Mouse (Mus musculus): ENCODE measurements around the gene Zfp61.

The Zfp61 gene

GRCm38 (mm10) chr7:24300771-24301282 is at the start of gene Zfp61:
Zfp61 (minus strand) TSS chr7:24301232.
- no peak for DNase-seq (ENCODE audit: low read depth, low spot score)

- DNase-seq (ENCODE audit: low read depth, low spot score) = no peak
Observed at GRCm38 (mm10) chr7:24348896-24349295, 47.9 kb upstream of the Zfp61 start, which contains the start of gene Lypd5. Lypd5 (plus strand) TSS chr7:24349196.

GRCm38 (mm10) chr7:24346444-24346843 is 45.4 kb upstream of the Zfp61 start:
- no peak for DNase-seq (ENCODE audit: low read depth, low spot score)

GRCm38 (mm10) chr7:24343701-24344272 is 42.8 kb upstream of the Zfp61 start:
- DNase-seq (ENCODE audit: low read depth, low spot score) = no peak

- DNase-seq (ENCODE audit: low read depth, low spot score) = no peak
Observed at GRCm38 (mm10) chr7:24338241-24338640, 37.2 kb upstream of the Zfp61 start.

- DNase-seq (ENCODE audit: low read depth, low spot score) = peak; percentile 82
Observed at GRCm38 (mm10) chr7:24335699-24336309, 34.8 kb upstream of the Zfp61 start.

- DNase-seq (ENCODE audit: low read depth, low spot score) = no peak
Observed at GRCm38 (mm10) chr7:24333304-24333986, 32.4 kb upstream of the Zfp61 start, which contains the start of gene Tescl. Tescl (minus strand) TSS chr7:24333936.

- DNase-seq (ENCODE audit: low read depth, low spot score) = no peak
Observed at GRCm38 (mm10) chr7:24327281-24327975, 26.4 kb upstream of the Zfp61 start.

GRCm38 (mm10) chr7:24326273-24327135 is 25.5 kb upstream of the Zfp61 start:
- DNase-seq (ENCODE audit: low read depth, low spot score) = no peak

- no peak for DNase-seq (ENCODE audit: low read depth, low spot score)
Observed at GRCm38 (mm10) chr7:24325675-24326128, 24.7 kb upstream of the Zfp61 start.

GRCm38 (mm10) chr7:24325197-24325596 is 24.2 kb upstream of the Zfp61 start:
- DNase-seq (ENCODE audit: low read depth, low spot score) = no peak

GRCm38 (mm10) chr7:24322593-24322992 is 21.6 kb upstream of the Zfp61 start:
- no peak for DNase-seq (ENCODE audit: low read depth, low spot score)

- DNase-seq (ENCODE audit: low read depth, low spot score) = no peak
Observed at GRCm38 (mm10) chr7:24318942-24319341, 17.9 kb upstream of the Zfp61 start.

- DNase-seq (ENCODE audit: low read depth, low spot score) = peak; percentile 88
Observed at GRCm38 (mm10) chr7:24316567-24317092, 15.6 kb upstream of the Zfp61 start, which contains the start of gene Zfp94. Zfp94 (minus strand) TSS chr7:24316666.

GRCm38 (mm10) chr7:24315726-24316566 is 14.9 kb upstream of the Zfp61 start:
- DNase-seq (ENCODE audit: low read depth, low spot score) = no peak

- no peak for DNase-seq (ENCODE audit: low read depth, low spot score)
Observed at GRCm38 (mm10) chr7:24299823-24300481, 1.1 kb downstream of the Zfp61 start.

- peak; percentile 73 for DNase-seq (ENCODE audit: low read depth, low spot score)
Observed at GRCm38 (mm10) chr7:24298973-24299708, 1.9 kb downstream of the Zfp61 start.

GRCm38 (mm10) chr7:24298635-24298972 is 2.4 kb downstream of the Zfp61 start:
- DNase-seq (ENCODE audit: low read depth, low spot score) = no peak

Measured in retina, adult 2 months (tissue).